Mouse (Mus musculus): ENCODE data around the gene Smap2. TPM values are rescaled to one million over a fixed set of nuclear protein-coding genes. Genes with fewer than 3 reads are reported as not detected.
A peak's percentile ranks its signal among the peaks of the same experiment; 100 is the strongest.

The Smap2 gene
- polyA plus RNA-seq, 1 experiment from 2014 or later: 23.2 TPM

GRCm38 (mm10) chr4:121015268-121015659 lies 1.8 kb downstream of the Smap2 start:
- Histone ChIP-seq H3K4me3 (ENCODE audit: low read depth, low read length) (peak overlapping the region; percentile 97), H3K9me3 (ENCODE audit: control insufficient read depth) (no peaks in the 10 kb centered on the region), H3K4me2 (replicated peaks; ENCODE audit: low read depth) (peak overlapping the region; percentile 96), H3K4me1 (replicated peaks; ENCODE audit: control insufficient read depth, insufficient read depth, low read length) (no peaks in the 10 kb centered on the region), H3K9ac (ENCODE audit: low read depth, low read length) (peak overlapping the region; percentile 27; the same call in 1 of the 2 replicates), H3K36me3 (ENCODE audit: control insufficient read depth, insufficient read depth) (no peaks in the 10 kb centered on the region), H3K27ac (ENCODE audit: low read depth, low read length) (peak overlapping the region; percentile 30; the same call in 1 of the 2 replicates), H3K27me3 (replicated peaks; ENCODE audit: control insufficient read depth, insufficient read depth, low read length) (no peaks in the 10 kb centered on the region)
- ATAC-seq: no peak
- TF ChIP-seq CTCF (IDR thresholded peaks at IDR 0.05; ENCODE audit: low read depth): no peak
- WGBS: 67% methylated on average over 7 of the region's 7 CpGs

DNA sequence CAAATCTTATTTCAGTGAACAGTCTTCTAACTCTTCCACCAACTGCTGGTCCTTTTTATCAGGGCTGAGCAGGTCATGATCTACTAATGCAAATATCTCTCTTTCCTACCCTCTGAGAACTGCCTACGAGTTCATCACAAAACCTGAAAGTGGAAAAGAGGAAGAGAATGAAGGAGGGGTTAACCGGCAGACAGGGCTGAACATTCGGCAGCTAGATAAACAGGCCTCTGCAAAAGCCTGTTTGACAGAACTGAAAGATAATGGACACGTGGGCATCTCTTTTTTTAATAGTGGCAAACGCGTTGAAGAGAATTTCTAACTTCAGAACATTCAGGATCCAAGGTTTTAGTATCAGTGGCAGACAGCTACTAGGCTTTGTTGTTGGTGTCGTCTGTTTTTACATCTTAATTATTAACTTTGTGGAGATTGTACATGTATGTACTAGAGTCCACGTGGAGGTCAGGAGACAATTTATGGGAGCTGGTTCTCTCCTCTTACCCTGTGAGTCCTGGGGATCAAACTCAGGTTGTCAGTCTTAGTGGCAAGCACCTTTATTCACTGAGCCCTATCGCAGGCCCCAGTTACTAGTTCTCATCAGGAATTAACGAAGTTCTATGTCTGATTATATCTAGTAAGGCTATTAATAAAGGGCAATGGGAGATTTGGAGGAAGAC lies 2.3 kb downstream of the Smap2 start:
- peak overlapping the region; percentile 60; the same call in 1 of the 2 replicates for H3K27ac ChIP-seq (ENCODE audit: low read depth, low read length)
- H3K9me3 ChIP-seq (ENCODE audit: control insufficient read depth): no peaks in the 10 kb centered on the region
- TF ChIP-seq CTCF (IDR thresholded peaks at IDR 0.05; ENCODE audit: low read depth): no peak
- H3K9ac ChIP-seq (ENCODE audit: low read depth, low read length): peak overlapping the region; percentile 27; the same call in 1 of the 2 replicates
- H3K27me3 ChIP-seq (replicated peaks; ENCODE audit: control insufficient read depth, insufficient read depth, low read length): no peaks in the 10 kb centered on the region
- H3K4me3 ChIP-seq (ENCODE audit: low read depth, low read length): peak overlapping the region; percentile 97; the same call in 1 of the 2 replicates
- peak; percentile 25; the same call in 1 of the 2 replicates for ATAC-seq
- no peaks in the 10 kb centered on the region; the same call in 1 of the 2 replicates for H3K4me1 ChIP-seq (replicated peaks; ENCODE audit: control insufficient read depth, insufficient read depth, low read length)
- peak overlapping the region; percentile 96 for H3K4me2 ChIP-seq (replicated peaks; ENCODE audit: low read depth)
- H3K36me3 ChIP-seq (ENCODE audit: control insufficient read depth, insufficient read depth): no peaks in the 10 kb centered on the region
- WGBS: 38% methylated on average over 10 of the region's 10 CpGs

- no peak for ATAC-seq
- 72% methylated on average over 11 of the region's 11 CpGs for WGBS
- H3K9me3 ChIP-seq (ENCODE audit: control insufficient read depth): no peaks in the 10 kb centered on the region
- no peaks in the 10 kb centered on the region for H3K36me3 ChIP-seq (ENCODE audit: control insufficient read depth, insufficient read depth)
- H3K27ac ChIP-seq (ENCODE audit: low read depth, low read length): no peak overlapping the region
- no peak overlapping the region for H3K9ac ChIP-seq (ENCODE audit: low read depth, low read length)
- TF ChIP-seq CTCF (IDR thresholded peaks at IDR 0.05; ENCODE audit: low read depth): no peak
- no peak overlapping the region for H3K4me3 ChIP-seq (ENCODE audit: low read depth, low read length)
- H3K4me2 ChIP-seq (replicated peaks; ENCODE audit: low read depth): no peak overlapping the region
- peaks cover 5% of the 10 kb centered on the region; the same call in 1 of the 2 replicates for H3K4me1 ChIP-seq (replicated peaks; ENCODE audit: control insufficient read depth, insufficient read depth, low read length)
- H3K27me3 ChIP-seq (replicated peaks; ENCODE audit: control insufficient read depth, insufficient read depth, low read length): no peaks in the 10 kb centered on the region
Measured at GRCm38 (mm10) chr4:121010770-121011549, 6.1 kb downstream of the Smap2 start.

DNA sequence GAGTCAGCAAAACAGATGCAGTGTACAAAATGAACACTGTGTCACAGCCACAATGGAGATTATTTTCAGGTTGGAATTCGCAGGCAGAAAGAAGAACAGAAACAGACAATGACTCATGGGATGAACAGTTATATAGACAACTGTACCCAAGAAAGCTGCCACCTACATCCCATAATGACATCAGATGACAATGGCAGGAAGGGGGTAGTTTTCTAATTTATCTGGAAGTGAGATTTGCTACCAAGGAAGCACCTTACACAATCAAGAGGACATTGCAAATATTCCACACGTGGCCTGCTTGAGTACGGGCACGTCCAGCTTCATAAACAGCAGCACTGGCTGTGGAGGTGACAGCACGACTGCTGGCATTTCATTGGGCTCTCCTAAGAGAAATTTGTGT lies 7.9 kb downstream of the Smap2 start:
- WGBS: 75% methylated on average over 5 of the region's 5 CpGs
- Histone ChIP-seq H3K27me3 (replicated peaks; ENCODE audit: control insufficient read depth, insufficient read depth, low read length) (no peaks in the 10 kb centered on the region), H3K4me2 (replicated peaks; ENCODE audit: low read depth) (no peak overlapping the region), H3K4me1 (replicated peaks; ENCODE audit: control insufficient read depth, insufficient read depth, low read length) (peaks cover 5% of the 10 kb centered on the region; the same call in 1 of the 2 replicates), H3K9ac (ENCODE audit: low read depth, low read length) (no peak overlapping the region), H3K9me3 (ENCODE audit: control insufficient read depth) (no peaks in the 10 kb centered on the region), H3K4me3 (ENCODE audit: low read depth, low read length) (no peak overlapping the region), H3K36me3 (ENCODE audit: control insufficient read depth, insufficient read depth) (no peaks in the 10 kb centered on the region), H3K27ac (ENCODE audit: low read depth, low read length) (no peak overlapping the region)
- ATAC-seq: no peak
- TF ChIP-seq CTCF (IDR thresholded peaks at IDR 0.05; ENCODE audit: low read depth): no peak

GRCm38 (mm10) chr4:121008071-121008745 lies 8.8 kb downstream of the Smap2 start:
- TF ChIP-seq CTCF (IDR thresholded peaks at IDR 0.05; ENCODE audit: low read depth): no peak
- no peaks in the 10 kb centered on the region for H3K9me3 ChIP-seq (ENCODE audit: control insufficient read depth)
- H3K27ac ChIP-seq (ENCODE audit: low read depth, low read length): no peak overlapping the region
- H3K36me3 ChIP-seq (ENCODE audit: control insufficient read depth, insufficient read depth): no peaks in the 10 kb centered on the region
- peaks cover 5% of the 10 kb centered on the region; the same call in 1 of the 2 replicates for H3K4me1 ChIP-seq (replicated peaks; ENCODE audit: control insufficient read depth, insufficient read depth, low read length)
- no peak overlapping the region for H3K9ac ChIP-seq (ENCODE audit: low read depth, low read length)
- no peak for ATAC-seq
- H3K4me2 ChIP-seq (replicated peaks; ENCODE audit: low read depth): no peak overlapping the region
- no peaks in the 10 kb centered on the region for H3K27me3 ChIP-seq (replicated peaks; ENCODE audit: control insufficient read depth, insufficient read depth, low read length)
- H3K4me3 ChIP-seq (ENCODE audit: low read depth, low read length): no peak overlapping the region
- WGBS: 28% methylated on average over 3 of the region's 3 CpGs

- Histone ChIP-seq H3K4me1 (replicated peaks; ENCODE audit: control insufficient read depth, insufficient read depth, low read length) (peaks cover 9% of the 10 kb centered on the region; the same call in 1 of the 2 replicates), H3K27ac (ENCODE audit: low read depth, low read length) (no peak overlapping the region), H3K27me3 (replicated peaks; ENCODE audit: control insufficient read depth, insufficient read depth, low read length) (no peaks in the 10 kb centered on the region), H3K4me2 (replicated peaks; ENCODE audit: low read depth) (no peak overlapping the region), H3K9me3 (ENCODE audit: control insufficient read depth) (no peaks in the 10 kb centered on the region), H3K36me3 (ENCODE audit: control insufficient read depth, insufficient read depth) (no peaks in the 10 kb centered on the region), H3K9ac (ENCODE audit: low read depth, low read length) (no peak overlapping the region), H3K4me3 (ENCODE audit: low read depth, low read length) (no peak overlapping the region)
- no peak for ATAC-seq
- no peak for TF ChIP-seq CTCF (IDR thresholded peaks at IDR 0.05; ENCODE audit: low read depth)
Measured at GRCm38 (mm10) chr4:121007006-121007405, 10.0 kb downstream of the Smap2 start.

All from intestine, postnatal 0 days (tissue).